Mouse (Mus musculus) effector memory CD4-positive, alpha-beta T cell, adult 7 months (primary cell): ENCODE data around the gene Gm17604. TPM values are rescaled to one million over a fixed set of nuclear protein-coding genes. Genes with fewer than 3 reads are reported as not detected.

Experiments used
- polyA plus RNA-seq: library from polyadenylated mRNA; unstranded; fragments of 100-300 nt; shearing (Covaris generic); gene quantifications from one replicate; pipeline ENCODE4 v1.2.1, GENCODE M21; 2017

Gm17604 gene
- polyA plus RNA-seq: not detected

GRCm38 (mm10) chrX:165004779-165005324 lies at the start of gene Gm17604:
TSS of gene Gm17604 (minus strand) at chrX:165004829.

DNA sequence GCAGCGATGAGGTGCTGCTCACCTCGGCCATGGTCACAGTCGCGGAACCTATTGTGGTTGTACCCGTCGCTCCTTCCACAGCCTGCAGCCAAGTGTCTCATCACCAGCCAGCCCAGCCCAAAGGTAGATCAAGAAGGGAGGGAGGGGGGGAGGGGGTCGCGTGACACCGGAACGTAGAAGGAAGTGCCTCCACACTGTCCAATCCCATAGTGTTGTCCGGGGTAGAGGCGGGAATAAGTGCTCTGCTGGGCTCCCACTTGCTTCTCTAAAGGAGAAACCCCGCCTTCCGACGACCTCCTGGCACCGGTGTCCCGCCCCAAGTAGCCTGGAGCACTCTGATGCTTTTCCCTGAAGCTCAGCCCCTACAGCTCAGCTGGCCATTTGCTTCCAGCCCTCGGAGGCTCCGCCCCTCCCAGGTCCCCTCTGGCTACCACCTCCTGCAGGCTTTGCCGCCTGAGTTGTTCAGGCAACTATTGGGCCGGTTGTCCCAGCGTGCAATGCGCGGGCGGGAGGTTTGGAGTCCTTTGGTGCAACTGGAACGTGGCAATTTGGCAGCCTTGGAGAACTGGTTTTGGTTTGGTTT lies 24.3 kb downstream of the Gm17604 start, which contains the start of the genes Mospd2 and Fancb:
Mospd2 (minus strand) TSS at position 183 of the 583 bp plus-strand sequence.
Fancb (plus strand) TSS at position 400 of the 583 bp plus-strand sequence.

Other genes starting within 250 kb of the Gm17604 start
- gene Mospd2, start 24.5 kb downstream of the Gm17604 start, polyA plus RNA-seq: 8.7 TPM
- 2.6 TPM for gene Fancb, start 24.2 kb downstream of the Gm17604 start, polyA plus RNA-seq